Mouse (Mus musculus): ENCODE measurements around the gene Man2a1.

- no peak for TF ChIP-seq POLR2A (IDR thresholded peaks at IDR 0.05; ENCODE audit: extremely low read depth, insufficient read depth, low read length)
- no peak for TF ChIP-seq CTCF (IDR thresholded peaks at IDR 0.05; ENCODE audit: low read depth, low read length)
Observed at GRCm38 (mm10) chr17:64668504-64668903, 68.0 kb downstream of the Man2a1 start.
